Mouse (Mus musculus) colon, adult 2 months (tissue): ENCODE measurements around the gene Piga. TPM values are rescaled to one million over a fixed set of nuclear protein-coding genes. Genes with fewer than 3 reads are reported as not detected.

Source experiments
- polyA plus RNA-seq: library from polyadenylated mRNA; depleted of rRNA; stranded (reverse); fragments of >200 nt; gene quantifications from 2 replicates; pipeline ENCODE4 v1.2.3, GENCODE M21; 2012; rRNA removed

The Piga gene
- 3.1 and 3.5 TPM in 2 replicates for polyA plus RNA-seq

GRCm38 (mm10) chrX:164419471-164419939 is at the start of gene Piga:
Gene Piga, plus strand, starts transcription at chrX:164419787.

GRCm38 (mm10) chrX:164373081-164373480 is 46.5 kb upstream of the Piga start, which contains the start of gene Vegfd:
Gene Vegfd, plus strand, starts transcription at chrX:164373378.

GRCm38 (mm10) chrX:164436709-164437108 is 17.1 kb downstream of the Piga start, which contains the start of gene Asb11:
Gene Asb11, plus strand, starts transcription at chrX:164436994.

Other genes with a start within 250 kb of the Piga start
- gene Bmx, start 161.6 kb upstream of the Piga start, polyA plus RNA-seq: 0.16 and 0.27 TPM in 2 replicates
- 0.94 and 3.2 TPM in 2 replicates for gene Pir, start 150.4 kb upstream of the Piga start, polyA plus RNA-seq
- 0.56 and 0.71 TPM in 2 replicates for gene Vegfd, start 46.4 kb upstream of the Piga start, polyA plus RNA-seq
- gene Asb11, start 17.2 kb downstream of the Piga start, polyA plus RNA-seq: 2.3 and 2.6 TPM in 2 replicates
- not detected in 2 replicates for gene Asb9, start 86.5 kb downstream of the Piga start, polyA plus RNA-seq